Mouse (Mus musculus) heart, embryonic 13.5 days (tissue): ENCODE data around the gene Ston1. TPM values are rescaled to one million over a fixed set of nuclear protein-coding genes. Genes with fewer than 3 reads are reported as not detected.

Source experiments
- ATAC-seq: fragments of 200-750 bp; cut with Nextera tagmentation; 2 replicates; pipeline ENCODE4 v1.8.0; 2017; ENCODE audit warnings: moderate TSS enrichment; ENCODE audit not compliant: insufficient number of reproducible peaks, low FRiP score, low TSS enrichment; ENCODE audit errors: extremely low read depth
- H3K27ac ChIP-seq: fragments of 300-500 bp; sonication (generic); replicated peaks from 2 replicates; pipeline ENCODE4 v1.5.1; 2015; ENCODE audit warnings: moderate library complexity, mild to moderate bottlenecking, inconsistent platforms
- H3K27me3 ChIP-seq: fragments of 300-500 bp; sonication (generic); replicated peaks from 2 replicates; pipeline ENCODE4 v1.6.1; 2015; ENCODE audit warnings: mild to moderate bottlenecking, inconsistent platforms
- H3K36me3 ChIP-seq: fragments of 300-500 bp; sonication (generic); 2 replicates; pipeline ENCODE4 v1.6.1; 2015; ENCODE audit warnings: mild to moderate bottlenecking, inconsistent platforms
- H3K4me1 ChIP-seq: fragments of 300-500 bp; sonication (generic); 2 replicates; pipeline ENCODE4 v1.6.1; 2015; ENCODE audit warnings: inconsistent platforms
- H3K4me2 ChIP-seq: fragments of 300-500 bp; sonication (generic); 2 replicates; pipeline ENCODE4 v1.6.1; 2015; ENCODE audit warnings: inconsistent platforms, mild to moderate bottlenecking, moderate library complexity
- H3K4me3 ChIP-seq: fragments of 300-500 bp; sonication (generic); 2 replicates; pipeline ENCODE4 v1.5.1; 2015; ENCODE audit warnings: moderate library complexity, mild to moderate bottlenecking, inconsistent platforms
- H3K9ac ChIP-seq: fragments of 300-500 bp; sonication (generic); 2 replicates; pipeline ENCODE4 v1.6.1; 2015; ENCODE audit warnings: inconsistent platforms, mild to moderate bottlenecking, moderate library complexity
- H3K9me3 ChIP-seq: fragments of 300-500 bp; sonication (generic); 2 replicates; pipeline ENCODE4 v1.6.1; 2016; ENCODE audit warnings: inconsistent platforms
- WGBS: fragments of 180-500 bp; shearing (Covaris S2); methylation state at CpG from one replicate; pipeline ENCODE4 v1.1.7; 2015; ENCODE audit warnings: mixed read lengths; 5-methylcytosine and 5-hydroxymethylcytosine counted together
- polyA plus RNA-seq: library from polyadenylated mRNA; unstranded; fragments of >200 nt; fragmentation: Nextera tagmentation; extraction: Ambion mirVana; gene quantifications from 2 replicates; pipeline ENCODE4 v1.2.1, GENCODE M21; 2015

The Ston1 gene
- polyA plus RNA-seq, 1 experiment from 2014 or later, result 6.4 TPM

DNA sequence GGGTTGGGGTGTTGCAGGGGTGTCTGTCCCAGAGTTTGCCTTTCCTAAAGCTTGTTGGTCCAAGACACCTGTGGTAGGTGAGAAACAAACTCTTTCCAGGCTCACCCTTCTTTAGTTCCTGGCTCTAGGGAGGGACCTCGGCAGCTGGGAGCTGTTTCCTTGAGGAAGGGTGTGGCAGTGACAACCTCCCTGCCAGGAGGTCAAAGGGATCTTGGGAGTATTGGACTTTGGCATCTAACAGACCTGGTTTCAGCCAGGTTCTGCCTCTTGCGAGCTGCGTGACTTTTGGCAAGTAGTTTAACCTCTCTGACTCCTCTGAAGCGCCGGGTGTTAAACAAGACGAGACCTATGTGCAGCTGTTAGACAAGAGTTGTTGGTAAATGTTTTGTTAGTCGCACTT is 29.7 kb downstream of the Ston1 start:
- Histone ChIP-seq H3K27ac (peak overlapping the region; percentile 94), H3K9me3 (no peaks in the 10 kb centered on the region), H3K9ac (peak overlapping the region; percentile 62), H3K4me1 (peaks cover 75% of the 10 kb centered on the region), H3K36me3 (peaks cover 19% of the 10 kb centered on the region), H3K27me3 (no peaks in the 10 kb centered on the region), H3K4me3 (peak overlapping the region; percentile 41), H3K4me2 (peak overlapping the region; percentile 60)
- 57% methylated on average over 7 of the region's 7 CpGs for WGBS
- no peak for ATAC-seq

DNA sequence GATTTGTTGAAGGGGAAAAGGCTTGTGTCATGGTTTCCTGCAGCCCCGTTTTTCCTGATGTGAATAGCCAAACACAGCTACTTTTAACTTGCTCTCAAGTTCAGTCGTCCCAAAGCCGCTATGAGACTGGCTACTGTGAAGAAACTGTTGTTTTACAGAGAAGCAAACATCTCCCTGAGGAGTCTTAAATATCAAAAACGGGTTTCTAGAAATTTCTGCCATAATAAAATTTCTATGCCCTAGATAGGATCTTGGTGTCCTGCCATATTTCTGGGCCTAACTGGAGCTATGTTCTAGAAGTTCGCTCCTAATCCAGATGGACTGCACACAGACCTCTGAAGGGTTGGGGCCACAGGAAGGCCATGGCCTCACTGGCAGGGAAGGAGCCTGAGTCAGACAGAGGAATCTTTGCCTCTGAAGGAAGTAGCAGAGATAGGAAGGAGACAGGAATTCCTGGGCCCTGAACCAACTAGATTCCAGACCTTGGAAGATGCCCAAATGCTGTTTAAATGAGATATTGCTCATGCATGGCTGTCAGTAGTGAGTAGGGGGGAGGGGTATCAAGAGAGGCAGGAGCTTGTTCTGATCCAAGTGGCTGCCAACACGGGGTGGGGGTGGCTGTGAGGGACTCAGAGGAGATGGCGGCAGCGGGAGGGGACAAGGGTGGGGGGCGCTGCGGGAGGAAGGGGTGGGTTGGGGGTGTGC is 31.3 kb downstream of the Ston1 start:
- peaks cover 6% of the 10 kb centered on the region for H3K36me3 ChIP-seq
- peaks cover 77% of the 10 kb centered on the region for H3K4me1 ChIP-seq
- peak overlapping the region; percentile 60 for H3K4me2 ChIP-seq
- H3K27ac ChIP-seq, result peak overlapping the region; percentile 94
- ATAC-seq, result peak; percentile 65; the same call in 1 of the 2 replicates
- no peaks in the 10 kb centered on the region for H3K9me3 ChIP-seq
- WGBS, result 20% methylated on average over 8 of the region's 10 CpGs
- no peaks in the 10 kb centered on the region for H3K27me3 ChIP-seq
- peak overlapping the region; percentile 76 for H3K9ac ChIP-seq
- H3K4me3 ChIP-seq, result peak overlapping the region; percentile 41

DNA sequence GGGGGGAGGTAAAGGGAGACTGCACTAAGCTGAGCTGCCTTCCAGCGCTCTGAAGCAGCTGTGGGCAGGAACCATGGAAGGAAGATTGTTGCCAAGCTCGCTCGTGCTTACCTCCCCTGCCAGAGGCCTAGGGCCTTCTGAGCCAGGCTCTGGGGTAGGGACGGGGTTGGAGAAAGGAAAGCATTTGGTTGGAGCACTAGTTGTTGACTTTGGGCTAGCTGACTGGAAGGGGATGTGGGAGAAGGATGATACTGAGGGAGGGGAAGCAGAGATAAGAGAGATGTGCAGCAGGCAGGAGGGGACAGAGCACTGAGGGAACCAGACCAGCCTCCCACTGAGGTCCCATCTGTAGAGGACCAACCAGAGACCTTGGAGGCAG is 31.9 kb downstream of the Ston1 start:
- Histone ChIP-seq H3K4me2 (peak overlapping the region; percentile 60), H3K27ac (peak overlapping the region; percentile 94), H3K4me3 (peak overlapping the region; percentile 23), H3K36me3 (0 out of 2 replicates have a peak, but pooled peaks cover 1% of the 10 kb centered on the region), H3K9ac (peak overlapping the region; percentile 76), H3K4me1 (peaks cover 77% of the 10 kb centered on the region), H3K9me3 (no peaks in the 10 kb centered on the region), H3K27me3 (no peaks in the 10 kb centered on the region)
- WGBS, result 13% methylated on average over 4 of the region's 4 CpGs
- peak; percentile 55 for ATAC-seq

DNA sequence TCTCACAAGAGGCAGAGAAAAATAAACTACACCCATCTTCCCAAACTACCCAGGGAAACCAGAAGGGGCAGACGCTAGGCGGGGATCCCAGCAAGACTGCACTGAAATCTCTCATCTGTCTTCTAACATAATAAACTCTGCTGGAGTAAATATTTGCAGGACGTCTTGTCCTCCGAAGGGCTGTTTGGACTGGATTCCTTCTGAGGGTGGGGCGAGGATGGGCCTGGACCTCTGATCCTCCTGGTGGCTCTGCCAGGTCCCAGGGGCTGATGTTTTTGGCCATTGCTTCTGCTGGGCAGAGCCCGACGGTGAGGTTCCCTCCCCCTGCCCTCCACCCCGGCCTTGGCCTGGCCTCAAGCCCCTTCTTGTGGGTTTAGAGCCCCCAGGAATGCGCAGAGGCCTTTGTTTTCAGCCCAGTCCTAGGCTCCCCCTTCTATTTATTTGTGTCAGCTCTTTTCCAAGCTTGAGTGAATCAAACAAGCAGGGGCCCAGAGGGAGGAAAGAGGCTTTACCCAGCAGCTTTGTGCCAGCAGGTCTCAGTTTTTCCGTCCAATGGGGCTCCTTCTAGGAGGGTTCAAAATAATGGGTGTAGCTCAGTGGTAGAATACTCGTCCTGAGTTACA is 32.6 kb downstream of the Ston1 start:
- 27% methylated on average over 11 of the region's 11 CpGs for WGBS
- H3K4me3 ChIP-seq, result peak overlapping the region; percentile 23; the same call in 1 of the 2 replicates
- H3K4me1 ChIP-seq, result peaks cover 73% of the 10 kb centered on the region
- peaks cover 2% of the 10 kb centered on the region for H3K36me3 ChIP-seq
- peak overlapping the region; percentile 60 for H3K4me2 ChIP-seq
- H3K27me3 ChIP-seq, result no peaks in the 10 kb centered on the region
- no peak for ATAC-seq
- H3K9ac ChIP-seq, result peak overlapping the region; percentile 76
- H3K9me3 ChIP-seq, result no peaks in the 10 kb centered on the region
- peak overlapping the region; percentile 94 for H3K27ac ChIP-seq

DNA sequence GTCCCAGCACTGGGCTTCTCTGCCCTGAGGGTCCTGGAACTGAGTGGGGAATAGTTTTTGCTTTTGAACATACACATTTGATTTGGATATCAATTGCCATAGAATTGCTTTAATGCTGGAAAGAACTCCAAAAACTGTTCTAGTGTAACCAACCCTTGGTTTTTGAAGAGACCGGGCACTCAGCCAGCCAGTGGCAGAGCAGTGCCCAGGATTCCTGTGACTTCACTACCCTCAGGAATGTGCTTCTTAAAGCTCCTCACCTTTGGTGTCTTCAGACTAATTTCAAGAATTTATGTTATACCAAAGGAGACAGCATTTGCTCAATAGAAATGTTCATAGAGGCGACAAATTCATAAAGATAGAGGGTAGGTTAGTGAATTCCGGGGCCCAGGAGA is 33.1 kb downstream of the Ston1 start:
- Histone ChIP-seq H3K27ac (peak overlapping the region; percentile 94), H3K4me3 (no peak overlapping the region), H3K9me3 (no peaks in the 10 kb centered on the region), H3K9ac (peak overlapping the region; percentile 76), H3K27me3 (no peaks in the 10 kb centered on the region), H3K36me3 (peaks cover 8% of the 10 kb centered on the region), H3K4me2 (peak overlapping the region; percentile 60), H3K4me1 (peaks cover 68% of the 10 kb centered on the region)
- WGBS, result 63% methylated on average over 3 of the region's 3 CpGs
- no peak for ATAC-seq

- WGBS, result 72% methylated on average over 3 of the region's 3 CpGs
- H3K4me3 ChIP-seq, result no peak overlapping the region
- peaks cover 47% of the 10 kb centered on the region for H3K4me1 ChIP-seq
- H3K9ac ChIP-seq, result no peak overlapping the region
- no peaks in the 10 kb centered on the region for H3K27me3 ChIP-seq
- H3K27ac ChIP-seq, result no peak overlapping the region
- no peaks in the 10 kb centered on the region for H3K9me3 ChIP-seq
- no peak for ATAC-seq
- H3K36me3 ChIP-seq, result peaks cover 24% of the 10 kb centered on the region
- no peak overlapping the region for H3K4me2 ChIP-seq
These were observed 35.1 kb downstream of the Ston1 start for GRCm38 (mm10) chr17:88632631-88633030.

DNA sequence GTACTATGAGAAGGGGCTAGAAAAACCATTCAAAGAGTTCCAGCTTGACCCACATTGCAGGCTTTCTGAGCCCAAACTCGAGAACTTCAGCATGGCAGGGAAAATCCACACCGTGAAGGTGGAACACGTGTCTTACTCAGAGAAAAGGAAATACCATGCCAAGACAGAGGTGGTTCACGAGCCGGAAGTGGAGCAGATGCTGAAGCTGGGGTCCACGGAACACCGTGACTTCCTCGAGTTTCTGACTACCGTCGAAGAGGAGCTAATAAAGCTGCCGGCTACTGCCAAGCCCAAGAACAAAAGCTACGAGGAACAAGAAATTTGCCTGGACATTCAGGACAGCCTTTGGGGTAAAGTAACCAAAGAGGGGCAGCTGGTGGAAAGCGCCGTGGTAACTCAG is 38.6 kb downstream of the Ston1 start:
- Histone ChIP-seq H3K27ac (no peak overlapping the region), H3K36me3 (peaks cover 35% of the 10 kb centered on the region), H3K9ac (no peak overlapping the region), H3K4me3 (no peak overlapping the region), H3K9me3 (no peaks in the 10 kb centered on the region), H3K27me3 (no peaks in the 10 kb centered on the region), H3K4me1 (peaks cover 16% of the 10 kb centered on the region), H3K4me2 (no peak overlapping the region)
- 75% methylated on average over 14 of the region's 14 CpGs for WGBS
- ATAC-seq, result no peak

DNA sequence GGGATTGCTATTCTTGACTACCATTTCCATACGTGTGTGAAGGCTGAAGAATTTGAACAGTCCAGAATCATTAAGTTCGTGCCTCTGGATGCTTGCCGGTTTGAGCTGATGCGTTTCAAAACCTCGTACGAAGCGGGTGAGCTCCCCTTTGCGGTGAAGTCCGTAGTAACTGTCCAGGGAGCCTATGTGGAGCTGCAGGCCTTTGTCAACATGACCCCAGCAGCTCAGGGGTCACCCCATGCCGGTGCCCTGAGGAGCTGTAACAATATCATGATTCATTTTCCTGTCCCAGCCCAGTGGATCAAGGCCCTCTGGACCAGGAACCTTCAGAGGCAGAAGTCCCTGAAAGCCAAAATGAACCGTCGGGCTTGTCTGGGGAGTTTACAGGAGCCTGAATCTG is 39.1 kb downstream of the Ston1 start:
- H3K27ac ChIP-seq, result no peak overlapping the region
- H3K27me3 ChIP-seq, result no peaks in the 10 kb centered on the region
- no peak for ATAC-seq
- H3K4me3 ChIP-seq, result no peak overlapping the region
- peaks cover 11% of the 10 kb centered on the region for H3K4me1 ChIP-seq
- WGBS, result 56% methylated on average over 12 of the region's 12 CpGs
- peaks cover 35% of the 10 kb centered on the region for H3K36me3 ChIP-seq
- no peak overlapping the region for H3K4me2 ChIP-seq
- H3K9ac ChIP-seq, result no peak overlapping the region
- H3K9me3 ChIP-seq, result no peaks in the 10 kb centered on the region

DNA sequence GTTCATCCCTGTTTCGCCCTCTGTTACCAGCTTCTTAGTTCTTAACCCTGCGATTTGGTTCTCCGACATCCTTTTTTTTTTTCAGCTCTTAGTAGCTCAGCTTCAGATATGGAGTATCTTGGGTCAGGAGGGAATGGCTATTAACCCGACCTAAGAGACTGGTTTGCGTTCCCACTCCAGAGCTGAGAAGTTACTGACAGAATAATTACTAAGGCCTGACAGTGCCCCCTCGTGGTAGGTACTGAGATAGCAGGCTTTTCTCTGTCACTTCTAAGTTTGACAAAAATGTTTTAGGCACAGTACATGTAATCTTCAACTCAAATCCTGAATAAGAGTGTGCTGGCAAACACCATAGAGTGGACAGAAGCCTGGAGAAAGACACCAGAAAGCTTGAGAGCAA is 43.5 kb downstream of the Ston1 start:
- Histone ChIP-seq H3K27ac (no peak overlapping the region), H3K36me3 (peaks cover 54% of the 10 kb centered on the region), H3K9me3 (no peaks in the 10 kb centered on the region), H3K4me3 (no peak overlapping the region), H3K27me3 (no peaks in the 10 kb centered on the region), H3K4me2 (no peak overlapping the region), H3K9ac (no peak overlapping the region), H3K4me1 (peaks cover 3% of the 10 kb centered on the region; the same call in 1 of the 2 replicates)
- ATAC-seq, result no peak
- WGBS, result 17% methylated on average over 6 of the region's 6 CpGs

GRCm38 (mm10) chr17:88641836-88642235 is 44.4 kb downstream of the Ston1 start:
- Histone ChIP-seq H3K4me1 (peaks cover 3% of the 10 kb centered on the region; the same call in 1 of the 2 replicates), H3K9ac (no peak overlapping the region), H3K9me3 (no peaks in the 10 kb centered on the region), H3K4me3 (no peak overlapping the region), H3K4me2 (no peak overlapping the region), H3K36me3 (peaks cover 54% of the 10 kb centered on the region), H3K27ac (no peak overlapping the region), H3K27me3 (no peaks in the 10 kb centered on the region)
- 81% methylated on average over 8 of the region's 8 CpGs for WGBS
- ATAC-seq, result no peak

DNA sequence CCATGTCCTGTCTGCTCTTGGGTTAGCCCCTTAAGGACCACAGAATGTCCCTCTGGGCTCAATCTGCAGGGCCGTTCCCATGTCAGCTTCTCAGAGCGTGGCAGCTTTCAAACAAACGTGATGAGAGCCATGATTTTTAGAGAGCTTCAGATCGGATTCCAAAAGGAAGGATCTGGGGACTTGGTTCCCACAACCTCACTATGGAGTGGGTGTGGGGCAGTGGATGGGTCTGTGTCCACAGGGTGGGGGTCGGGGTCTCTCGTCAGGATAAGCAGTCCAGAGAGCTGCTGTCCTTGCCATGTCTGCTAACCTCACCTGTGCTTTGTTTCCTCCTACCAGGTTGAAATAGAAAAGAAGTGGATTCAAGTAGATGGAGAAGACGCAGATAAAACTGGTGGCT is 47.4 kb downstream of the Ston1 start:
- no peak for ATAC-seq
- H3K4me2 ChIP-seq, result no peak overlapping the region
- peaks cover 1% of the 10 kb centered on the region; the same call in 1 of the 2 replicates for H3K4me1 ChIP-seq
- no peaks in the 10 kb centered on the region for H3K9me3 ChIP-seq
- H3K27ac ChIP-seq, result no peak overlapping the region
- no peak overlapping the region for H3K4me3 ChIP-seq
- WGBS, result 75% methylated on average over 7 of the region's 7 CpGs
- peaks cover 69% of the 10 kb centered on the region for H3K36me3 ChIP-seq
- H3K9ac ChIP-seq, result no peak overlapping the region
- no peaks in the 10 kb centered on the region for H3K27me3 ChIP-seq

DNA sequence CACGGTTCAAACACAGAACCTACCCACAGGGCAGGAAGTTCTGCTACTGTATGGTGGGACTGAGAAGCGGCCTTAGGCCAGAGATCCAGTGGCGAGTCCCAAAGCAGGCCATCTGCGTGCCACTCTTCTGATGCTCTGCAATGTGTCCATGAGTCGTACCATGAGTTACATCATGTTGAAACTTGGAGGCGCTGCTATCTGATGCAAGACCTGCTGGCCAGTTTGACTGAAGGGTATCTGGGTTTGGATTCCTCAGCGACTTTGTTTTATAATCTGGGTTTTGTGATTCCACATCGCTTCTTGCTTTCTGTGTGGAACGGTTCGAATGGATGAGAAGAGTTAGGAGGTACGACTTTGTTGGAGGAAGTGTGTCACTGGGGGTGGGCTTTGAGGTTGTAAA is 47.8 kb downstream of the Ston1 start:
- no peak for ATAC-seq
- Histone ChIP-seq H3K9ac (no peak overlapping the region), H3K36me3 (peaks cover 67% of the 10 kb centered on the region), H3K9me3 (no peaks in the 10 kb centered on the region), H3K4me1 (no peaks in the 10 kb centered on the region), H3K4me3 (no peak overlapping the region), H3K4me2 (no peak overlapping the region), H3K27me3 (no peaks in the 10 kb centered on the region), H3K27ac (no peak overlapping the region)
- 89% methylated on average over 11 of the region's 11 CpGs for WGBS
